In genomic region chr2:123274866-123275735, GRCm38 (mm10) we compare ENCODE assay signal across 19 mouse cellular contexts.
DNase-seq lines count a peak whose midpoint lies in the region; ATAC-seq lines count a peak whose summit lies in the region.
"Had no signal": no experiment of that assay in that cellular context is flagged by ENCODE, and none has a peak within 500 bp of the region (broad histone marks: within the 10 kb centered on the region; RNA-seq: fewer than 3 reads in every experiment).

No protein-coding gene starts in this region.

- no peaks in the 10 kb centered on the region for H3K27me3 ChIP-seq in forebrain, embryonic 12.5 days
- H3K27me3 ChIP-seq in forebrain, embryonic 11.5 days (ENCODE audit: control insufficient read depth, insufficient read depth, low read length), result no peaks in the 10 kb centered on the region
- no peaks in the 10 kb centered on the region for H3K27me3 ChIP-seq in megakaryocyte, embryonic 14.5 days (replicated peaks)
- no peaks in the 10 kb centered on the region for H3K27me3 ChIP-seq in midbrain, embryonic 12.5 days
- no peaks in the 10 kb centered on the region for H3K27me3 ChIP-seq in heart, embryonic 11.5 days (ENCODE audit: control insufficient read depth, insufficient read depth, low read length)
- H3K27me3 ChIP-seq: heart, embryonic 12.5 days; limb, embryonic 15.5 days; stomach, embryonic 15.5 days had no signal

- no peak overlapping the region for H3K9ac ChIP-seq in forebrain, embryonic 12.5 days
- H3K9ac ChIP-seq in forebrain, embryonic 11.5 days (ENCODE audit: low read length), result no peak overlapping the region
- no peak overlapping the region for H3K9ac ChIP-seq in midbrain, embryonic 12.5 days (replicated peaks)
- H3K9ac ChIP-seq in heart, embryonic 11.5 days (ENCODE audit: low read depth, low read length), result no peak overlapping the region
- H3K9ac ChIP-seq: heart, embryonic 12.5 days; limb, embryonic 15.5 days; stomach, embryonic 15.5 days had no signal

- ATAC-seq in forebrain, embryonic 12.5 days (ENCODE audit: low FRiP score), result peak; percentile 53; the same call in 1 of the 2 replicates
- no peak; the same call in 1 of the 2 replicates for ATAC-seq in forebrain, embryonic 11.5 days (replicated peaks; ENCODE audit: low FRiP score)
- no peak for ATAC-seq in megakaryocyte, adult 5-6 weeks (ENCODE audit: poor library complexity, severe bottlenecking)
- ATAC-seq in midbrain, embryonic 12.5 days (ENCODE audit: low FRiP score, low read depth), result peak; percentile 89
- ATAC-seq in heart, embryonic 11.5 days (replicated peaks; ENCODE audit: insufficient number of reproducible peaks, low FRiP score, low TSS enrichment), result no peak
- ATAC-seq: intestine, embryonic 16.5 days had no signal

- no peak overlapping the region for H3K27ac ChIP-seq in forebrain, embryonic 12.5 days
- H3K27ac ChIP-seq in forebrain, embryonic 11.5 days (ENCODE audit: low read depth, low read length), result no peak overlapping the region
- no peak overlapping the region for H3K27ac ChIP-seq in midbrain, embryonic 12.5 days (replicated peaks)
- no peak overlapping the region for H3K27ac ChIP-seq in heart, embryonic 11.5 days (ENCODE audit: low read depth, low read length)
- H3K27ac ChIP-seq: left cerebral cortex, adult 2 months; limb, embryonic 15.5 days; stomach, embryonic 15.5 days had no signal

- WGBS in forebrain, embryonic 12.5 days, result 80% methylated on average over 9 of the region's 9 CpGs
- 87% methylated on average over 9 of the region's 9 CpGs for WGBS in forebrain, embryonic 11.5 days
- 74% methylated on average over 9 of the region's 9 CpGs for WGBS in midbrain, embryonic 12.5 days
- 75% methylated on average over 9 of the region's 9 CpGs for WGBS in heart, embryonic 11.5 days (ENCODE audit: insufficient replicate concordance)

- no peaks in the 10 kb centered on the region for H3K4me1 ChIP-seq in forebrain, embryonic 12.5 days
- no peaks in the 10 kb centered on the region for H3K4me1 ChIP-seq in forebrain, embryonic 11.5 days (replicated peaks; ENCODE audit: control insufficient read depth, insufficient read depth, low read length)
- H3K4me1 ChIP-seq in megakaryocyte, embryonic 14.5 days, result no peaks in the 10 kb centered on the region
- no peaks in the 10 kb centered on the region for H3K4me1 ChIP-seq in midbrain, embryonic 12.5 days
- 0 out of 2 replicates have a peak, but pooled peaks cover 3% of the 10 kb centered on the region for H3K4me1 ChIP-seq in heart, embryonic 11.5 days (ENCODE audit: control insufficient read depth, insufficient read depth, low read length)
- H3K4me1 ChIP-seq: limb, embryonic 15.5 days had no signal

- no peak overlapping the region for H3K4me3 ChIP-seq in forebrain, embryonic 12.5 days (replicated peaks)
- H3K4me3 ChIP-seq in forebrain, embryonic 11.5 days (ENCODE audit: low read depth, low read length), result no peak overlapping the region
- peak overlapping the region; percentile 56 for H3K4me3 ChIP-seq in megakaryocyte, embryonic 14.5 days (replicated peaks)
- no peak overlapping the region for H3K4me3 ChIP-seq in midbrain, embryonic 12.5 days
- H3K4me3 ChIP-seq in heart, embryonic 11.5 days (ENCODE audit: low read depth, low read length), result no peak overlapping the region
- H3K4me3 ChIP-seq: heart, embryonic 12.5 days; left cerebral cortex, adult 2 months; limb, embryonic 15.5 days; stomach, embryonic 15.5 days had no signal

- intact Hi-C loops in heart, postnatal 10 days (cut with DNase I), result no loop called here
- intact Hi-C loops in left cerebral cortex, postnatal 25 days (cut with DNase I), result no loop called here

- no peaks in the 10 kb centered on the region for H3K9me3 ChIP-seq in forebrain, embryonic 12.5 days
- no peaks in the 10 kb centered on the region for H3K9me3 ChIP-seq in forebrain, embryonic 11.5 days (ENCODE audit: control insufficient read depth, low read length)
- 0 out of 2 replicates have a peak, but pooled peaks cover 3% of the 10 kb centered on the region for H3K9me3 ChIP-seq in megakaryocyte, embryonic 14.5 days
- H3K9me3 ChIP-seq in midbrain, embryonic 12.5 days, result no peaks in the 10 kb centered on the region
- H3K9me3 ChIP-seq in heart, embryonic 11.5 days (replicated peaks; ENCODE audit: control insufficient read depth, low read length), result no peaks in the 10 kb centered on the region
- H3K9me3 ChIP-seq: heart, embryonic 12.5 days; limb, embryonic 15.5 days; stomach, embryonic 15.5 days had no signal

- H3K36me3 ChIP-seq in forebrain, embryonic 12.5 days (replicated peaks), result no peaks in the 10 kb centered on the region
- H3K36me3 ChIP-seq in forebrain, embryonic 11.5 days (ENCODE audit: control insufficient read depth, insufficient read depth, low read length), result no peaks in the 10 kb centered on the region
- no peaks in the 10 kb centered on the region for H3K36me3 ChIP-seq in megakaryocyte, embryonic 14.5 days (replicated peaks; ENCODE audit: low read length)
- H3K36me3 ChIP-seq in midbrain, embryonic 12.5 days, result no peaks in the 10 kb centered on the region
- H3K36me3 ChIP-seq in heart, embryonic 11.5 days (ENCODE audit: control insufficient read depth, insufficient read depth, low read length), result no peaks in the 10 kb centered on the region
- H3K36me3 ChIP-seq: heart, embryonic 12.5 days; limb, embryonic 15.5 days; stomach, embryonic 15.5 days had no signal

- no peak for DNase-seq in forebrain, embryonic 11.5 days (ENCODE audit: low spot score)
- no peak for DNase-seq in heart, postnatal 10 days
- no peak for DNase-seq in left cerebral cortex, postnatal 25 days (ENCODE audit: low spot score in 2 of 2)
- DNase-seq: adrenal gland, postnatal 25 days; cerebellum, adult 9-11 months; heart, postnatal 36 days; lung, postnatal 14 days; spleen, adult 18-20 months; thymus, adult 2 months had no signal

- H3K4me2 ChIP-seq in forebrain, embryonic 12.5 days, result no peak overlapping the region
- no peak overlapping the region for H3K4me2 ChIP-seq in forebrain, embryonic 11.5 days (ENCODE audit: low read depth, low read length, severe bottlenecking)
- H3K4me2 ChIP-seq in midbrain, embryonic 12.5 days (replicated peaks), result no peak overlapping the region
- H3K4me2 ChIP-seq in heart, embryonic 11.5 days, result no peak overlapping the region
- H3K4me2 ChIP-seq: heart, embryonic 12.5 days; limb, embryonic 15.5 days; stomach, embryonic 15.5 days had no signal

Comparison
In these comparisons a context has a peak if more than half of its experiments do, and no peak if none do; other contexts are left out.
1. ATAC-seq: peak in forebrain, embryonic 12.5 days (single experiment) and midbrain, embryonic 12.5 days (single experiment); none in forebrain, embryonic 11.5 days (single experiment), megakaryocyte, adult 5-6 weeks (single experiment) and heart, embryonic 11.5 days (single experiment).